Mouse (Mus musculus) small intestine, adult 2 months (tissue): ENCODE measurements around the gene Lrrc61.

Source experiments
- CTCF ChIP-seq: fragments of 200-500 bp; IDR thresholded peaks from 2 replicates; pipeline ENCODE4 v1.5.1; 2012; ENCODE audit warnings: low read depth, mild to moderate bottlenecking, control low read depth, inconsistent platforms, low read length, moderate library complexity, mixed read lengths; ENCODE audit not compliant: insufficient replicate concordance, insufficient read length; ENCODE audit errors: extremely low read depth
- POLR2A ChIP-seq: fragments of 200-500 bp; IDR thresholded peaks from 2 replicates; pipeline ENCODE4 v1.6.1; 2012; ENCODE audit warnings: low read depth, mild to moderate bottlenecking, control low read depth, inconsistent platforms, low read length, moderate library complexity

GRCm38 (mm10) chr6:48529871-48530440 is 24.6 kb upstream of the Lrrc61 start:
- TF ChIP-seq POLR2A (no peak), CTCF (no peak)
